Mouse (Mus musculus) MEL (cell line): Measurements from ENCODE around the gene Lgi4. TPM values are rescaled to one million over a fixed set of nuclear protein-coding genes. Genes with fewer than 3 reads are reported as not detected.

Experiments used
- DNase-seq: peaks from one replicate; pipeline ENCODE4 v3.0.0; 2011; ENCODE audit warnings: low read depth, low spot score
- H3K27ac ChIP-seq: 2 replicates; pipeline ENCODE4 v1.5.1; 2012; ENCODE audit warnings: low read depth, mild to moderate bottlenecking, control low read depth, low read length, moderate library complexity; ENCODE audit not compliant: control insufficient read depth
- H3K27me3 ChIP-seq, 2 experiments: fragments of 150-350 bp in 1 of 2; sonication (generic) in 1 of 2; 2 replicates each; pipeline ENCODE4 v1.6.1; 2012; ENCODE audit warnings: low read length in 2 of 2, mild to moderate bottlenecking in 2 of 2, improper control_type of control experiment in 1 of 2, moderate library complexity in 1 of 2; ENCODE audit not compliant: insufficient read depth in 2 of 2, control insufficient read depth in 1 of 2
- H3K36me3 ChIP-seq, 2 experiments: 2 replicates each; pipeline ENCODE4 v1.6.1; 2012 to 2014; ENCODE audit warnings: low read length in 2 of 2, improper control_type of control experiment in 1 of 2, inconsistent platforms in 1 of 2, mild to moderate bottlenecking in 1 of 2; ENCODE audit not compliant: insufficient read depth in 2 of 2, control insufficient read depth in 1 of 2
- H3K4me1 ChIP-seq, 2 experiments: fragments of 150-350 bp in 1 of 2; sonication (generic) in 1 of 2; 2 replicates each; pipeline ENCODE4 v1.6.1; 2012; ENCODE audit warnings: low read length in 2 of 2, improper control_type of control experiment in 1 of 2, mild to moderate bottlenecking in 1 of 2; ENCODE audit not compliant: insufficient read depth in 2 of 2, control insufficient read depth in 1 of 2
- H3K4me3 ChIP-seq, 2 experiments: fragments of 150-350 bp in 1 of 2; sonication (generic) in 1 of 2; 2 replicates each; pipeline ENCODE4 v1.5.1; 2012; ENCODE audit warnings: low read depth in 2 of 2, low read length in 2 of 2, mild to moderate bottlenecking in 2 of 2, moderate library complexity in 2 of 2, control low read depth in 1 of 2, improper control_type of control experiment in 1 of 2; ENCODE audit not compliant: control insufficient read depth in 1 of 2, insufficient read depth in 1 of 2
- H3K79me2 ChIP-seq: 2 replicates; pipeline ENCODE4 v1.6.1; 2012; ENCODE audit warnings: mild to moderate bottlenecking, low read length, moderate library complexity; ENCODE audit not compliant: control insufficient read depth, poor library complexity, insufficient read depth
- H3K9ac ChIP-seq: 2 replicates; pipeline ENCODE4 v1.6.1; 2012; ENCODE audit warnings: low read depth, mild to moderate bottlenecking, control low read depth, low read length, moderate library complexity; ENCODE audit not compliant: control insufficient read depth, poor library complexity, severe bottlenecking
- H3K9me3 ChIP-seq: fragments of 150-350 bp; sonication (generic); replicated peaks from 2 replicates; pipeline ENCODE4 v1.6.1; 2012; ENCODE audit warnings: mild to moderate bottlenecking, low read length, improper control_type of control experiment, moderate library complexity; ENCODE audit not compliant: insufficient read depth
- CHD1 ChIP-seq: IDR thresholded peaks from 2 replicates; pipeline ENCODE4 v1.6.1; 2012; ENCODE audit warnings: low read depth, mild to moderate bottlenecking, inconsistent platforms, low read length, improper control_type of control experiment
- ETS1 ChIP-seq: IDR thresholded peaks from 2 replicates; pipeline ENCODE4 v1.6.1; 2012; ENCODE audit warnings: low read depth, mild to moderate bottlenecking, inconsistent platforms, low read length, improper control_type of control experiment, moderate library complexity
- GATA1 ChIP-seq: IDR thresholded peaks from 2 replicates; pipeline ENCODE4 v1.6.1; 2011; ENCODE audit warnings: low read depth, low read length, improper control_type of control experiment
- HCFC1 ChIP-seq: IDR thresholded peaks from 2 replicates; pipeline ENCODE4 v1.6.1; 2012; ENCODE audit warnings: low read depth, mild to moderate bottlenecking, inconsistent platforms, low read length, improper control_type of control experiment, moderate library complexity
- JUND ChIP-seq: IDR thresholded peaks from 2 replicates; pipeline ENCODE4 v1.6.1; 2011; ENCODE audit warnings: low read depth, mild to moderate bottlenecking, improper control_type of control experiment, low read length
- KAT2A ChIP-seq: conservative IDR thresholded peaks from 2 replicates; pipeline ENCODE4 v1.6.1; 2012; ENCODE audit warnings: low read depth, low read length, improper control_type of control experiment, inconsistent platforms
- MEF2A ChIP-seq: IDR thresholded peaks from 2 replicates; pipeline ENCODE4 v1.6.1; 2014; ENCODE audit warnings: low read depth, mild to moderate bottlenecking, inconsistent platforms, low read length, improper control_type of control experiment; ENCODE audit not compliant: poor library complexity, insufficient replicate concordance, severe bottlenecking; ENCODE audit errors: extremely low read depth
- MYB ChIP-seq: IDR thresholded peaks from 2 replicates; pipeline ENCODE4 v1.6.1; 2011; ENCODE audit warnings: mild to moderate bottlenecking, low read depth, low read length, improper control_type of control experiment
- NELFE ChIP-seq: IDR thresholded peaks from 2 replicates; pipeline ENCODE4 v1.6.1; 2011; ENCODE audit warnings: low read depth, low read length, improper control_type of control experiment
- POLR2A ChIP-seq, 2 experiments: IDR thresholded peaks; 2 replicates each; pipeline ENCODE4 v1.6.1; 2011 to 2012; ENCODE audit warnings: low read length in 2 of 2, mild to moderate bottlenecking in 2 of 2, control low read depth in 1 of 2, improper control_type of control experiment in 1 of 2, low read depth in 1 of 2, moderate library complexity in 1 of 2; ENCODE audit not compliant: control insufficient read depth in 1 of 2, insufficient read depth in 1 of 2, poor library complexity in 1 of 2
- POLR2AphosphoS2 ChIP-seq: IDR thresholded peaks from 2 replicates; pipeline ENCODE4 v1.6.1; 2011; ENCODE audit warnings: low read length, improper control_type of control experiment
- POLR2AphosphoS5 ChIP-seq: IDR thresholded peaks from 2 replicates; pipeline ENCODE4 v1.6.1; 2012; ENCODE audit warnings: low read depth, borderline replicate concordance, mild to moderate bottlenecking, inconsistent platforms, low read length, moderate library complexity, mixed read lengths
- RAD21 ChIP-seq: IDR thresholded peaks from 2 replicates; pipeline ENCODE4 v1.6.1; 2011; ENCODE audit warnings: mild to moderate bottlenecking, low read depth, low read length, improper control_type of control experiment
- RCOR1 ChIP-seq: IDR thresholded peaks from 2 replicates; pipeline ENCODE4 v1.6.1; 2012; ENCODE audit warnings: low read depth, mild to moderate bottlenecking, inconsistent platforms, low read length, improper control_type of control experiment
- SIN3A ChIP-seq: IDR thresholded peaks from 2 replicates; pipeline ENCODE4 v1.6.1; 2012; ENCODE audit warnings: low read length, improper control_type of control experiment, inconsistent platforms
- TAL1 ChIP-seq: IDR thresholded peaks from 2 replicates; pipeline ENCODE4 v1.6.1; 2012; ENCODE audit warnings: mild to moderate bottlenecking, inconsistent platforms, low read length, moderate library complexity, mixed read lengths
- UBTF ChIP-seq: IDR thresholded peaks from 2 replicates; pipeline ENCODE4 v1.6.1; 2012; ENCODE audit warnings: low read depth, mild to moderate bottlenecking, inconsistent platforms, low read length, improper control_type of control experiment, moderate library complexity, borderline replicate concordance; ENCODE audit not compliant: insufficient read depth
- ZKSCAN1 ChIP-seq: IDR thresholded peaks from 2 replicates; pipeline ENCODE4 v1.6.1; 2012; ENCODE audit warnings: low read depth, mild to moderate bottlenecking, inconsistent platforms, low read length, improper control_type of control experiment, moderate library complexity
- polyA plus RNA-seq, 2 experiments: library from polyadenylated mRNA; stranded (reverse) in 1 of 2; unstranded in 1 of 2; fragments of >175 nt in 1 of 2; fragments of >200 nt in 1 of 2; gene quantifications; 2 replicates each; pipeline versions ENCODE4 v1.2.1 to v1.2.4; 2012; ENCODE audit warnings: low replicate concordance in 2 of 2, low read depth in 1 of 2; ENCODE audit not compliant: insufficient read length in 2 of 2, insufficient read depth in 1 of 2, missing spikeins in 1 of 2
- total RNA-seq: library from RNA; depleted of rRNA; stranded (reverse); fragments of 300-350 nt; gene quantifications from 2 replicates; pipeline ENCODE4 v1.2.3, GENCODE M21; 2012

The Lgi4 gene
- total and polyA plus RNA-seq, 3 experiments = not detected

DNA sequence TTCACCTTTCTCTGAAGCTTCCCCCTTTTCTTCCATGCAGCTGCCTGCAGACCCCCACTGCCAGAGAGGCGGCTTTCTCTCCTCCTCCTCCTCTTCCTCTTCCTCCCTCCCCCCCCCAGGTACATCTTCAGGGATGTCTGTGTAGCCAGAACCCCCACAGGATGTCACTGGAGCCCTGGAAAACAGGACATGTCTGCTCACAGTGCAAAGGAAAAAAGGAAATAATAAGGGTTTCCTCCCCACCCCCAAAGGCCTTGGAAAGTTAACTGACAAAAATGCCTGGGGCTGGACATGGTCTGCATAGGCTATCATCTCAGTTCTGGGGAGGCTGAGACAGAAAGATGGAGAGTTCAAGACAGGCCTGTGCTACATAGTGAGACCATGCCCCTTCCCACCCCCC, 22.0 kb downstream of the Lgi4 start:
- H3K4me1 ChIP-seq = no peaks in the 10 kb centered on the region
- H3K9me3 ChIP-seq = no peaks in the 10 kb centered on the region
- TF ChIP-seq MYB = no peak
- TF ChIP-seq MEF2A = no peak
- no peak for TF ChIP-seq KAT2A
- no peaks in the 10 kb centered on the region for H3K36me3 ChIP-seq
- no peak overlapping the region for H3K4me3 ChIP-seq
- no peak overlapping the region for H3K9ac ChIP-seq
- no peaks in the 10 kb centered on the region for H3K79me2 ChIP-seq
- peaks cover 3 to 11% of the 10 kb centered on the region in 2 experiments for H3K27me3 ChIP-seq
- no peak for DNase-seq
- no peak overlapping the region for H3K27ac ChIP-seq

DNA sequence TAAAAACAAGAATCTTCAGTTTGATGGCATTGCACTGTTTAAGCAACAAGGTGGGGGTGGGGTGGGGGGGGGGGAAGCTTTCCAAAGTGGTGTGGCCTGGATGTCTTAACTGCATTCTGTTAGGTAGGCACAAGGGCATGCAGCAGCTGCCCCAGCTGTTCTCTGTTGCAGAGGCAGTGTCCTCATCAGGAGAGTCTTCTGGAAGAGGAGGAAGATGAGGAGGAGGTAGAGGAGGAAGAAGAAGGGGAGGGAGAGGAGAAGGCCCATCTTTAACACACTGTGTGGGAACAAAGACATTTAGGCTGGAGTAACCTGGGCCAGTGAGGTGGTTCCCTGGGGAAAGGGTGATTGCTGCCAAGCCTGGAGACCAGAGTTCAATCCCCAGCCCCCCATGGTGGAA, 23.0 kb downstream of the Lgi4 start:
- H3K79me2 ChIP-seq = no peaks in the 10 kb centered on the region
- H3K9me3 ChIP-seq = no peaks in the 10 kb centered on the region
- H3K27me3 ChIP-seq = peaks cover 3 to 11% of the 10 kb centered on the region in 2 experiments
- H3K4me3 ChIP-seq = no peak overlapping the region
- DNase-seq = no peak
- H3K4me1 ChIP-seq = no peaks in the 10 kb centered on the region
- TF ChIP-seq NELFE = no peak
- TF ChIP-seq SIN3A = no peak
- TF ChIP-seq RCOR1 = no peak
- TF ChIP-seq POLR2AphosphoS5 = no peak
- TF ChIP-seq POLR2A (IDR thresholded peaks at IDR 0.05; ENCODE audit: control insufficient read depth in 1 of 2, insufficient read depth in 1 of 2, low read depth in 1 of 2, low read length in 2 of 2, poor library complexity in 1 of 2) = no peak
- no peak for TF ChIP-seq JUND
- TF ChIP-seq UBTF = no peak
- TF ChIP-seq CHD1 = no peak
- no peak for TF ChIP-seq TAL1
- no peak for TF ChIP-seq RAD21
- no peak for TF ChIP-seq MYB
- TF ChIP-seq ZKSCAN1 = no peak
- no peak for TF ChIP-seq GATA1
- no peak for TF ChIP-seq ETS1
- no peak for TF ChIP-seq HCFC1
- TF ChIP-seq POLR2AphosphoS2 = no peak
- TF ChIP-seq MEF2A = no peak
- no peak overlapping the region for H3K27ac ChIP-seq
- no peak overlapping the region for H3K9ac ChIP-seq
- H3K36me3 ChIP-seq = no peaks in the 10 kb centered on the region
